Mouse (Mus musculus): ENCODE data around the gene Tex12. TPM values are rescaled to one million over a fixed set of nuclear protein-coding genes. Genes with fewer than 3 reads are reported as not detected.

The Tex12 gene
- polyA plus RNA-seq, 1 experiment from 2014 or later = 0.26 TPM

DNA sequence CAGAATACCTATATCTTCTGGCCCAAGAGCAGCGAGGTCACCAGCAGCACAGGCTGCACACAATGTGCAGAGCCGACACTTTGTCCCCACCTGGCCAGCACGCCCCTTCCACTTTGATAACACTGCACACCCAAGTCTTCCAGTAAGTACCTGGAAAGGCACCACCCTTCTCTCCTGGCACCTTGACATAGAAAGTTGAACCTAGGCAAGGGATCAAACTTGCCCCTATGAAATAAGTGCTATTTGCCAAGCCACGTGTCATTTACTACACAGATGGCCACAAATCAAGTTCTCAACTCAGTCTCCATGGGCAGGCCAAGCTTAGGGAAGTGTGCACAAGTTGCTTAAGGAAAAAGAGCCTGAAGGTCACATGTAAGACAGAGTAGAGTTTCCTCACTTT, 25.8 kb upstream of the Tex12 start:
- H3K4me3 ChIP-seq = no peak overlapping the region
- no peak overlapping the region for H3K27ac ChIP-seq
- no peak for ATAC-seq (replicated peaks)
- no peaks in the 10 kb centered on the region for H3K36me3 ChIP-seq (replicated peaks)
- no peaks in the 10 kb centered on the region for H3K9me3 ChIP-seq
- no peak overlapping the region for H3K4me2 ChIP-seq
- no peaks in the 10 kb centered on the region for H3K4me1 ChIP-seq
- 81% methylated on average over 4 of the region's 4 CpGs for WGBS
- H3K27me3 ChIP-seq (replicated peaks) = no peaks in the 10 kb centered on the region
- H3K9ac ChIP-seq = no peak overlapping the region

DNA sequence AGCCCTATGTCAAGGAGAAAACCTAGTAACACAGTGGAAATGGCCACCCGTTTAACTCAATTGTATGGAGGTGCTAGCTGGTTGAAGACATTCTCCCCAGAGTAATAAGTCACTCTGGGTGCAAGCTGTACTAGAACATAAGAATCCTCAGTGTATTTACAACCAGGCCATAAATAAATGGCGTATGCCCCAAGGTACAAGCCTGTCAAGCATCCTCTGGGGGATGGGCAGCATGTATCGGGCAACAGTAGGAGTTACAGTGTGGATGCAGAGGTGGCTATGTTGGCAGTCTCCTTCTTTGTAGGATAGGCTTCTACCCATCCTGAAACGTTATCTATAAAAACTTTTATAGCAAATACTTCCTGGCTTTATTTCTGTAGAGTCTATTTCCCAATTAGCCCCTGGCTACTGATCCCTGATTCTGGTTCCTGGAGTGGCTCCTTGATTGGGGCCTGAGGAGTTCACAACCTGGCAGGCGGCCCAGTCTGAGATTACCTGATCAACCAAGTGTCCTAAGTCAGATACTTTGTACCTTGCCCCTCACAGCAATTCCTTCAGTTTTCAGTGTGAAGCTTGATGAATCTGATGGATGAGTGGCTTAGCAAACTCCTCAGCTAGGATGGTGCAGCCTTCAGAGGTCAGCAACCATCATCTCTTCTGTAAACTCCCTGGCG, 24.2 kb upstream of the Tex12 start:
- H3K4me2 ChIP-seq = no peak overlapping the region
- H3K4me1 ChIP-seq = no peaks in the 10 kb centered on the region
- no peak overlapping the region for H3K9ac ChIP-seq
- no peaks in the 10 kb centered on the region for H3K9me3 ChIP-seq
- H3K27ac ChIP-seq = no peak overlapping the region
- ATAC-seq (replicated peaks) = no peak
- no peak overlapping the region for H3K4me3 ChIP-seq
- no peaks in the 10 kb centered on the region for H3K36me3 ChIP-seq (replicated peaks)
- 86% methylated on average over 6 of the region's 6 CpGs for WGBS
- H3K27me3 ChIP-seq (replicated peaks) = no peaks in the 10 kb centered on the region

- Histone ChIP-seq H3K4me3 (no peak overlapping the region), H3K36me3 (replicated peaks) (no peaks in the 10 kb centered on the region), H3K27me3 (replicated peaks) (no peaks in the 10 kb centered on the region), H3K4me1 (no peaks in the 10 kb centered on the region), H3K27ac (no peak overlapping the region), H3K4me2 (no peak overlapping the region), H3K9me3 (no peaks in the 10 kb centered on the region), H3K9ac (no peak overlapping the region)
- no peak for ATAC-seq (replicated peaks)
- WGBS = 5% methylated on average over 4 of the region's 4 CpGs
Measured at GRCm38 (mm10) chr9:50580370-50580769, 19.2 kb upstream of the Tex12 start.

GRCm38 (mm10) chr9:50569599-50570525, 8.7 kb upstream of the Tex12 start:
- Histone ChIP-seq H3K4me3 (no peak overlapping the region), H3K27ac (no peak overlapping the region), H3K27me3 (replicated peaks) (no peaks in the 10 kb centered on the region), H3K4me1 (no peaks in the 10 kb centered on the region), H3K9ac (no peak overlapping the region), H3K36me3 (replicated peaks) (no peaks in the 10 kb centered on the region), H3K4me2 (no peak overlapping the region), H3K9me3 (no peaks in the 10 kb centered on the region)
- ATAC-seq (replicated peaks) = no peak
- WGBS = 83% methylated on average over 10 of the region's 10 CpGs

DNA sequence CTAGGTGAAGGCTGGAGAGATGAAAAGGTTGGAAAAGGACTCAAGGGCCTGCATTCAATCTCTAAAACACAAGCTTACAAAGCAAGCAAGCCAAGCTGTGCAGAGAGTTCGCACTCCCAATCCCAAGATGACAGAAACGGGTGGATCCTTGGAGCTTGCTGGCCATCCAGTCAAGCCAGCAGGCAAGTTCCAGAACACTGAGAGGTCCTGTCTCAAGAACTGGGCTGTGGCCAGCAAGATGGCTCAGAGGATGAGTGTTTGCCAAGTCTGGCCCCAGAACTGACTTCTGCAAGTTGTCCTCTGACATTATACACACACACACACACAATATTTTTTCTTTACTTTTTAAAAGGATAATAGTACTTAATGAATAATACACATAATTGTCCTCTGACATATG, 6.8 kb upstream of the Tex12 start:
- ATAC-seq (replicated peaks) = no peak
- no peak overlapping the region for H3K4me2 ChIP-seq
- WGBS = 89% methylated on average over 2 of the region's 2 CpGs
- H3K27me3 ChIP-seq (replicated peaks) = no peaks in the 10 kb centered on the region
- H3K36me3 ChIP-seq (replicated peaks) = no peaks in the 10 kb centered on the region
- H3K27ac ChIP-seq = no peak overlapping the region
- no peaks in the 10 kb centered on the region for H3K9me3 ChIP-seq
- H3K4me1 ChIP-seq = no peaks in the 10 kb centered on the region
- no peak overlapping the region for H3K4me3 ChIP-seq
- no peak overlapping the region for H3K9ac ChIP-seq

DNA sequence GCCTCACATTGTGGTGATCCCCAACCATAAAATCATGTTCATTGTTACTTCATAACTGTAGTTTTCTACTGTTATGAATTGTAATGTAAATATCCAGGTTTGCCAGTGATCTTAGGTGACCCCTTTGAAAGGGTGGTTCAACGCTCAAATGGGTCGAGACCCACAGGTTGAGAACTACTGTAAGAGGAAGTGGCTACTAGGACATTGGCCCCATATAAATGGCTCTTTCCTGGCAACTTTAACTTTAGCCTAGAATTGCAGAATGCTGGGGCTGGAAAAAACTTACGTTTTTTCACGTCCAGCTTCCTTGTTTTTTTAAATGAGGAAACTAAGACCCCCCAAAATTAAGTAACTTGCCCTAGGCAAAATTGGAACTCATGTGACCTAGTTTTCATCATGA, 6.2 kb upstream of the Tex12 start:
- H3K9ac ChIP-seq = no peak overlapping the region
- no peaks in the 10 kb centered on the region for H3K36me3 ChIP-seq (replicated peaks)
- H3K4me2 ChIP-seq = no peak overlapping the region
- no peaks in the 10 kb centered on the region for H3K9me3 ChIP-seq
- H3K27me3 ChIP-seq (replicated peaks) = no peaks in the 10 kb centered on the region
- WGBS = 95% methylated on average over 4 of the region's 4 CpGs
- H3K4me3 ChIP-seq = no peak overlapping the region
- ATAC-seq (replicated peaks) = no peak
- H3K4me1 ChIP-seq = no peaks in the 10 kb centered on the region
- H3K27ac ChIP-seq = no peak overlapping the region

DNA sequence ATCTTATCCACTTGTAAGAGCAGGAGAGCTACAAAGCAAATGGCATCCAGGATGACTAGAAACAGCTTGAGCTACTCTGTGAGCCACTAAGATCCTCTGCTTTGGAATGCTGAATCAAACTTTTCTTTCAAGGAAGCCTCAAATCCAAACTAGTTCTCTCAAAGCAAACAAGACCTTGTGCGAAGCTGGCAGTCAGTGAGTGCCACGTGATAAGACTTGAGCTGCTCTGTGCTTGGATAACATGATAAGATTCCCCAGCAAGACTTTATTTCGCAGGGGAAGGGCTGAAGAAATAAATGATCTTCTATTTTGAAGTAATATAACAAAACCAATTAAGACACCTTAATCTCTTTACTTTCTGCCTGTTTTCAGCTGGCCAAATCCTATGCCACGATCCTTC, 4.8 kb upstream of the Tex12 start:
- no peaks in the 10 kb centered on the region for H3K4me1 ChIP-seq
- H3K27me3 ChIP-seq (replicated peaks) = no peaks in the 10 kb centered on the region
- H3K27ac ChIP-seq = no peak overlapping the region
- no peak overlapping the region for H3K9ac ChIP-seq
- no peak overlapping the region for H3K4me2 ChIP-seq
- no peaks in the 10 kb centered on the region for H3K36me3 ChIP-seq (replicated peaks)
- no peaks in the 10 kb centered on the region for H3K9me3 ChIP-seq
- 84% methylated on average over 4 of the region's 4 CpGs for WGBS
- H3K4me3 ChIP-seq = no peak overlapping the region
- ATAC-seq (replicated peaks) = no peak

- 77% methylated on average over 7 of the region's 7 CpGs for WGBS
- Histone ChIP-seq H3K27me3 (replicated peaks) (no peaks in the 10 kb centered on the region), H3K9me3 (no peaks in the 10 kb centered on the region), H3K27ac (no peak overlapping the region), H3K4me2 (no peak overlapping the region), H3K4me1 (no peaks in the 10 kb centered on the region), H3K9ac (no peak overlapping the region), H3K36me3 (replicated peaks) (no peaks in the 10 kb centered on the region), H3K4me3 (no peak overlapping the region)
- ATAC-seq (replicated peaks) = no peak
Measured at GRCm38 (mm10) chr9:50565173-50565572, 4.0 kb upstream of the Tex12 start.

DNA sequence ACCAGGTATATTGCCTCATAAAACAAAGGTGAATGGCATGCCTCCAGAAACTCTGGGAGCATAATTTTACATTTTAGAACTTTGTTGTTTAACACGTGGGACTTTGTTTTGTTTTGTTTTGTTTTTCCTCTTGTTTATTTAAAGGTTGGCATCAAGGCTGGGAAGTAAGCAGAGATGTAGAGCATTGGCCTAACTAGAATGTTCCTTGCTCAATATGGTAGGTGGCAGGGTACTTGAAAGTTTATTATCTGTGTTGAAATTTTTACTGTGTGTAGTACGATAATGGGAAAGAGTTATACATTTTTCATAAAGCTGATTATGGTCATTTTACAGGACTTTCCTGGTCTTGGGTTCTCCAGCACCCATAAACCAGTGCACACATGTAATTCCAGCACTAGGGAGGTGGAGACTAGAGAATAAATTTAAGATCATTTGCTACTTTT, 814 bp upstream of the Tex12 start:
- Histone ChIP-seq H3K9ac (no peak overlapping the region), H3K27ac (no peak overlapping the region), H3K4me1 (no peaks in the 10 kb centered on the region), H3K36me3 (replicated peaks) (no peaks in the 10 kb centered on the region), H3K27me3 (replicated peaks) (no peaks in the 10 kb centered on the region), H3K9me3 (no peaks in the 10 kb centered on the region), H3K4me3 (no peak overlapping the region), H3K4me2 (no peak overlapping the region)
- no peak for ATAC-seq (replicated peaks)
- 87% methylated on average over 2 of the region's 2 CpGs for WGBS

- no peaks in the 10 kb centered on the region for H3K36me3 ChIP-seq (replicated peaks)
- H3K9me3 ChIP-seq = no peaks in the 10 kb centered on the region
- peak within 1 kb of the TSS; percentile 81 for H3K27ac ChIP-seq
- ATAC-seq (replicated peaks) = peak; percentile 56
- 15% methylated on average over 2 of the region's 2 CpGs for WGBS
- peak within 1 kb of the TSS; percentile 28 for H3K4me3 ChIP-seq
- H3K9ac ChIP-seq = peak within 1 kb of the TSS; percentile 37; the same call in 1 of the 2 replicates
- H3K4me1 ChIP-seq = peaks cover 16% of the 10 kb centered on the region
- no peaks in the 10 kb centered on the region for H3K27me3 ChIP-seq (replicated peaks)
- H3K4me2 ChIP-seq = peak within 1 kb of the TSS; percentile 46
Measured at GRCm38 (mm10) chr9:50555094-50555446, 6.1 kb downstream of the Tex12 start, which contains the start of gene Bco2. TSS of gene Bco2 (minus strand) at chr9:50555181.

DNA sequence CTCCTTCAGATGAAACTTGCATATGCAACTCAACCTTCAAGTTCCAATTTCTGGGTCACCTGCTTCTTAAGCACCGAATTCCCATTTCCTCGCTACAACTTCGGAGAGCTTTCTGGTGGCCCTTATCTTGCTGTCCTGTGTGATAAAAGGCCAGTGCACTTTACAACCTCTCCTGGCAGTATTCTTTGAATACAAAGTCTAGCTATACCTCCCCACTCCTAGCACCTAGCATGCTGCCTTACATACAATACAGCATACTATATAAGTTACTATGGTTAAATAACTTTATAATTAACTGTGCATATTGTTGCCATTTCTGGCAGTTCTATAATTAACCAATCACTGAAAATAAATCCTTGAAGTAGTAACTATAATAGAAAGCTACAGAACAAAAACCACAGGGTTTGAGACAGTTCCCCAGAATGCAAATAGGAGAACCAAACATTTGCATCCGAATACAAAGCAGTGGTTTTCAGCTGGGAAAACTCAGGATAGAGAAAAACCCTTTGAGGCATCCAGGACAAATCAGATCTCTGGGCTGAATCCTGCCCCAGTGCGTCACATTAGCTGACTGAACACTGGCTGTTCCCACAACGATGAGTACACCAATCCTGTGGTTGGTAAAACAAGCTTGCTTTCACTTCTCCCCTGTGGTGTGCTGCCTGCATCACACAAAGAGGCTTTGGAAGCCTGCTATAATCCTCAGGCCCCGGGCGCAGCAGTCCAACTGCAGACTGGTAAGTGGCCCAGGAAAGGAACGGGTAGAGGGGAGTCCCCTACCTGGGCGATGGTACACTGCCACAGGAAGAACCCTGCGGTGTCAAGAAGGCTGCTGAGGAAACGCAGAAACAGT, 6.7 kb downstream of the Tex12 start, which contains the start of gene Il18:
Gene Il18, plus strand, starts transcription at position 587 of the 853 bp plus-strand sequence.
- H3K9me3 ChIP-seq = no peaks in the 10 kb centered on the region
- H3K27ac ChIP-seq = peak within 1 kb of the TSS; percentile 81
- peak within 1 kb of the TSS; percentile 46 for H3K4me2 ChIP-seq
- WGBS = 18% methylated on average over 12 of the region's 12 CpGs
- peaks cover 16% of the 10 kb centered on the region for H3K4me1 ChIP-seq
- H3K4me3 ChIP-seq = peak within 1 kb of the TSS; percentile 28
- peak within 1 kb of the TSS; percentile 37; the same call in 1 of the 2 replicates for H3K9ac ChIP-seq
- ATAC-seq (replicated peaks) = peak; percentile 95
- H3K27me3 ChIP-seq (replicated peaks) = no peaks in the 10 kb centered on the region
- no peaks in the 10 kb centered on the region for H3K36me3 ChIP-seq (replicated peaks)

- no peak for ATAC-seq (replicated peaks)
- H3K36me3 ChIP-seq (replicated peaks) = no peaks in the 10 kb centered on the region
- no peaks in the 10 kb centered on the region for H3K9me3 ChIP-seq
- H3K9ac ChIP-seq = no peak overlapping the region
- peaks cover 16% of the 10 kb centered on the region for H3K4me1 ChIP-seq
- no peak overlapping the region for H3K4me2 ChIP-seq
- H3K27ac ChIP-seq = no peak overlapping the region
- no peaks in the 10 kb centered on the region for H3K27me3 ChIP-seq (replicated peaks)
- WGBS = 84% methylated on average over 2 of the region's 2 CpGs
- H3K4me3 ChIP-seq = no peak overlapping the region
Measured at GRCm38 (mm10) chr9:50553547-50553946, 7.6 kb downstream of the Tex12 start.

All from midbrain, embryonic 15.5 days (tissue).